Mouse (Mus musculus): ENCODE data around the gene Gm49387. TPM values are rescaled to one million over a fixed set of nuclear protein-coding genes. Genes with fewer than 3 reads are reported as not detected.

Gene Gm49387
- polyA plus RNA-seq, 1 experiment from 2014 or later = 0.74 TPM

DNA sequence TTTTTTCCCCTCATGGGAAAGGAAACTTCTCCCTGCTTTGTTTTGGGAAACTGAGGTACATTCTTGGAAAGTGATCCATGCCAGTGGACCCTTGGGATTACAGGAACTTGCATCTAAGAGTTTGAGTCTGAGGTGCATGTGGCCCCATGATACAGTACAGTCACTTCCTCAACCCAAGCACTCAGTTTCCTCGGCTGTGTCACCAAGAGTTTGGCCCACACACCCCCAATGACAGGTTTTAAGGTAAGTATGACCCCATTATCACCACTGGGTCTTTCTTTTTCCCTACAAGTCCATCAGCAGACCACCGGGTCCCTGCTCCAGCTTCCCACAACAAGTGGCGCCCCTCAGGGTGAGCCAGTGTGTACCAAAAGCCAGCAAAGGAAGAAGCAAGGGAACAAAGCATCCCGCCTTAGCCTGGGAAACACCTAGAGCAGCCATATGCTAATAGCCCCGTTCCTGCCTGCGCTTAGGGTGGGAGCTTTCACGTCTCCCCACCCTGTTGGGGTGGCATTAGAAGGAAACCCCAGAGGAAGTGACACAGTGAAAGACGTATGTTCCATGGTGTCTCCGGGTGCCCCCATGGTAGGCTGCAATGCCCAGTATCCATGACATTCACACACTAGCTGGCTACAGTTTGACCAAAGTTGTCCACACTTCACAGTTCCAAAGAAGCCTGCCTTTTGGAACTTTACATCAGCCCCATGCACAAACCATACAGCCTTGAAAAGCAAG lies 84.0 kb downstream of the Gm49387 start:
- DNase-seq (ENCODE audit: low spot score) = no peak
- no peaks in the 10 kb centered on the region for H3K9me3 ChIP-seq
- 0 out of 2 replicates have a peak overlapping the region, but pooled peaks have one; percentile 23 for H3K27ac ChIP-seq
- 0 out of 2 replicates have a peak, but pooled peaks cover 2% of the 10 kb centered on the region for H3K36me3 ChIP-seq
- H3K4me3 ChIP-seq = no peak overlapping the region
- no peaks in the 10 kb centered on the region for H3K27me3 ChIP-seq (ENCODE audit: insufficient read depth, poor library complexity, severe bottlenecking)
- WGBS = 83% methylated on average over 9 of the region's 9 CpGs
- peaks cover 49% of the 10 kb centered on the region for H3K4me1 ChIP-seq

- no peak for DNase-seq (ENCODE audit: low spot score)
- Histone ChIP-seq H3K4me1 (peaks cover 44% of the 10 kb centered on the region), H3K9me3 (no peaks in the 10 kb centered on the region), H3K27me3 (ENCODE audit: insufficient read depth, poor library complexity, severe bottlenecking) (no peaks in the 10 kb centered on the region), H3K36me3 (0 out of 2 replicates have a peak, but pooled peaks cover 2% of the 10 kb centered on the region), H3K27ac (0 out of 2 replicates have a peak overlapping the region, but pooled peaks have one; percentile 31), H3K4me3 (no peak overlapping the region)
- WGBS = 52% methylated on average over 14 of the region's 14 CpGs
Measured at GRCm38 (mm10) chr14:31555963-31556434, 84.7 kb downstream of the Gm49387 start.

DNA sequence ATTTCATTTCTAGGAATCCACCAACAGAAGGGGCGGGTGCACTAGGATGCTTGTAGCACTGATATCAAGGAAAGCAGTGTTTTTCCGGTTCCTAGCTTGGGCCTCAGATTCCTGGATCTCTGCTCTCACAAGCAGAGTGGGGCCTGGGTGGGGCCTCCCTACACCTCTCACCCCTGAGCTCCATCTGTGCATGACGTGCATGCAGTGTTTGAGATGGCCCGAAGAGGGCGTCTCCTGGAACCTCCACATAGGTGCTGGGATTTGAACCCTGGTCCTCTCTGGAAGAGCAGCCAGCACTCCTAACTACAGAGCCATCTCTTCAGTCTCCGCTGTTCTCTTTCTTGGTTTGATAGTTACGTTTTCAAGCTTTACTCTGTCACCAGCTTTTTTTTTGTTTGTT lies 85.7 kb downstream of the Gm49387 start:
- Histone ChIP-seq H3K4me1 (peaks cover 34% of the 10 kb centered on the region), H3K9me3 (no peaks in the 10 kb centered on the region), H3K4me3 (no peak overlapping the region), H3K27ac (no peak overlapping the region), H3K27me3 (ENCODE audit: insufficient read depth, poor library complexity, severe bottlenecking) (no peaks in the 10 kb centered on the region), H3K36me3 (0 out of 2 replicates have a peak, but pooled peaks cover 2% of the 10 kb centered on the region)
- 89% methylated on average over 7 of the region's 7 CpGs for WGBS
- no peak for DNase-seq (ENCODE audit: low spot score)

- no peak overlapping the region for H3K27ac ChIP-seq
- no peak for DNase-seq (ENCODE audit: low spot score)
- 77% methylated on average over 11 of the region's 11 CpGs for WGBS
- peaks cover 17% of the 10 kb centered on the region for H3K4me1 ChIP-seq
- H3K9me3 ChIP-seq = no peaks in the 10 kb centered on the region
- 0 out of 2 replicates have a peak overlapping the region, but pooled peaks have one; percentile 8 for H3K4me3 ChIP-seq
- no peaks in the 10 kb centered on the region for H3K27me3 ChIP-seq (ENCODE audit: insufficient read depth, poor library complexity, severe bottlenecking)
- H3K36me3 ChIP-seq = peaks cover 5% of the 10 kb centered on the region; the same call in 1 of the 2 replicates
Measured at GRCm38 (mm10) chr14:31543885-31544442, 96.7 kb downstream of the Gm49387 start.

DNA sequence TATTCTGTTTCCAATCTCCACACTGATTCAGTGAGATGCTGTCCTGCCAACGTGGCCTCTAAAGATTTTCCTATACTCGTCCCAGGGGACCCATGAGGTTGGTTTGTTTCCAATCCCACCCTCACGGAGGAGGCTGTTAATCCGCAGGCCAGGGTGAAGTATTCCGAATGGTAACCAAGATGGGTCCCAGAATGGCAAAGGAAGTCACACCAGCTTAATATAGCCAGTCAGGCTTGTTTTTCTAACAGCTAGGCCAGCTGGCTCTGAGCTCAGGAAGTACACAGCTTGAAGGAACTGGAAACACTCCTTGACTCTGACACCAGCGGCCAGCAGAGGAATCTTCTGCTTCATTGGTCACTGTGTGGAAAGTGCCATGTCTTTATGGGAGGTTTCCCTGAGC lies 103.4 kb downstream of the Gm49387 start:
- Histone ChIP-seq H3K4me1 (peaks cover 7% of the 10 kb centered on the region), H3K27me3 (ENCODE audit: insufficient read depth, poor library complexity, severe bottlenecking) (no peaks in the 10 kb centered on the region), H3K4me3 (no peak overlapping the region), H3K27ac (no peak overlapping the region), H3K36me3 (no peaks in the 10 kb centered on the region), H3K9me3 (no peaks in the 10 kb centered on the region)
- 70% methylated on average over 6 of the region's 6 CpGs for WGBS
- DNase-seq (ENCODE audit: low spot score) = no peak

DNA sequence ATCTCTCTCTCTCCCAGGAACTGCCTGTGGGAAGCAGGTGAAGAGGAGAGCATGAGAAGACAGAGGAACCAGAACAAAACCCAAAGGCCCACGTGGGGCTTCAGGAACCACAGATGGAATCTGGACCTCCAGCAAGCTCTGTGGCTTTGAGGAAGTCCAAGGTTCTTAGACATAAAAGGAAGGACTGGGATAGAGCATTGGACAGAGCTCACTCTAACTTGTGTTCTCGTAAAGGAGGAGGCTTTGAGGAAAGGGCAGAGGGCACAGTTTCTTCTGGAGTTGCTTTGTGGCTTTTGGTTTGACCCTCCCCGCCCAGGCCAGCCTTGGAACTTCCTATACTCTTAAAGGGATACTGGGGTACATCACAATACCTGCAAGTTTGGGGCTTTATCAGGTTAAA lies 108.0 kb downstream of the Gm49387 start:
- H3K9me3 ChIP-seq = no peaks in the 10 kb centered on the region
- H3K36me3 ChIP-seq = no peaks in the 10 kb centered on the region
- H3K27ac ChIP-seq = 0 out of 2 replicates have a peak overlapping the region, but pooled peaks have one; percentile 6
- 66% methylated on average over 3 of the region's 3 CpGs for WGBS
- H3K4me1 ChIP-seq = 0 out of 2 replicates have a peak, but pooled peaks cover 5% of the 10 kb centered on the region
- no peak for DNase-seq (ENCODE audit: low spot score)
- no peak overlapping the region for H3K4me3 ChIP-seq
- H3K27me3 ChIP-seq (ENCODE audit: insufficient read depth, poor library complexity, severe bottlenecking) = 0 out of 2 replicates have a peak, but pooled peaks cover 3% of the 10 kb centered on the region

- WGBS = 62% methylated on average over 12 of the region's 12 CpGs
- Histone ChIP-seq H3K36me3 (no peaks in the 10 kb centered on the region), H3K27me3 (ENCODE audit: insufficient read depth, poor library complexity, severe bottlenecking) (0 out of 2 replicates have a peak, but pooled peaks cover 4% of the 10 kb centered on the region), H3K27ac (no peak overlapping the region), H3K4me1 (0 out of 2 replicates have a peak, but pooled peaks cover 5% of the 10 kb centered on the region), H3K4me3 (no peak overlapping the region), H3K9me3 (no peaks in the 10 kb centered on the region)
- no peak for DNase-seq (ENCODE audit: low spot score)
Measured at GRCm38 (mm10) chr14:31531506-31532148, 109.1 kb downstream of the Gm49387 start.

GRCm38 (mm10) chr14:31530847-31531246 lies 109.8 kb downstream of the Gm49387 start:
- no peak overlapping the region for H3K4me3 ChIP-seq
- peaks cover 2% of the 10 kb centered on the region; the same call in 1 of the 2 replicates for H3K36me3 ChIP-seq
- no peaks in the 10 kb centered on the region for H3K9me3 ChIP-seq
- 0 out of 2 replicates have a peak, but pooled peaks cover 5% of the 10 kb centered on the region for H3K4me1 ChIP-seq
- WGBS = 77% methylated on average over 4 of the region's 4 CpGs
- no peak overlapping the region for H3K27ac ChIP-seq
- no peak for DNase-seq (ENCODE audit: low spot score)
- 0 out of 2 replicates have a peak, but pooled peaks cover 4% of the 10 kb centered on the region for H3K27me3 ChIP-seq (ENCODE audit: insufficient read depth, poor library complexity, severe bottlenecking)

GRCm38 (mm10) chr14:31525040-31525810 lies 115.5 kb downstream of the Gm49387 start:
- Histone ChIP-seq H3K9me3 (no peaks in the 10 kb centered on the region), H3K4me3 (no peak overlapping the region), H3K4me1 (no peaks in the 10 kb centered on the region), H3K36me3 (peaks cover 3% of the 10 kb centered on the region; the same call in 1 of the 2 replicates), H3K27me3 (ENCODE audit: insufficient read depth, poor library complexity, severe bottlenecking) (0 out of 2 replicates have a peak, but pooled peaks cover 4% of the 10 kb centered on the region), H3K27ac (no peak overlapping the region; the same call in 1 of the 2 replicates)
- 66% methylated on average over 7 of the region's 7 CpGs for WGBS
- no peak for DNase-seq (ENCODE audit: low spot score)

- Histone ChIP-seq H3K27me3 (ENCODE audit: insufficient read depth, poor library complexity, severe bottlenecking) (no peaks in the 10 kb centered on the region), H3K4me1 (peaks cover 2% of the 10 kb centered on the region; the same call in 1 of the 2 replicates), H3K9me3 (no peaks in the 10 kb centered on the region), H3K4me3 (no peak overlapping the region), H3K36me3 (peaks cover 3% of the 10 kb centered on the region; the same call in 1 of the 2 replicates), H3K27ac (no peak overlapping the region)
- WGBS = 69% methylated on average over 2 of the region's 2 CpGs
- DNase-seq (ENCODE audit: low spot score) = no peak
Measured at GRCm38 (mm10) chr14:31521318-31521717, 119.4 kb downstream of the Gm49387 start.

GRCm38 (mm10) chr14:31519165-31519564 lies 121.5 kb downstream of the Gm49387 start:
- 30% methylated on average over 3 of the region's 3 CpGs for WGBS
- H3K36me3 ChIP-seq = no peaks in the 10 kb centered on the region
- H3K27me3 ChIP-seq (ENCODE audit: insufficient read depth, poor library complexity, severe bottlenecking) = no peaks in the 10 kb centered on the region
- H3K9me3 ChIP-seq = no peaks in the 10 kb centered on the region
- peaks cover 2% of the 10 kb centered on the region; the same call in 1 of the 2 replicates for H3K4me1 ChIP-seq
- no peak overlapping the region for H3K4me3 ChIP-seq
- H3K27ac ChIP-seq = no peak overlapping the region
- no peak for DNase-seq (ENCODE audit: low spot score)

DNA sequence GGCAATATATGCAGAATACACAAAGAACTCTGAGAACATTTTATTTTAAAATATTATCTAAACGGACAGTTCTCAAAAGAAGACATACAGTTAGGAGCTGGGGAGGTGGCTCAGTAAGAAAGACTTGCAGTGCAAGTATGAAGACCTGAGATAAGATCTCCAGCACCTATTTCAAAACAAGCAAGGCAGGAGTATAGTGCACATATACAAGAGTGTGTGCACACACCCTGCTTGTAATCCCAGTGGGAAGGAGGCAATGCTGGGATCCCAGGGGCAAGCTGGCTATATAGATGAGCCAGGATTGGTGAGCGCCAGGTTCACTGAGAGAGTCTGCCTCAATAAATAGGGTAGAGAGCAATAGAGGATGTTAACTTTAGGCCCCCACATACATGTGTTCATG lies 124.8 kb downstream of the Gm49387 start:
- 85% methylated on average over 2 of the region's 2 CpGs for WGBS

More for the DNA sequence above, 124.8 kb downstream of the Gm49387 start:
- Histone ChIP-seq H3K27me3 (ENCODE audit: insufficient read depth, poor library complexity, severe bottlenecking) (no peaks in the 10 kb centered on the region), H3K4me3 (no peak overlapping the region), H3K36me3 (peaks cover 8% of the 10 kb centered on the region; the same call in 1 of the 2 replicates), H3K27ac (no peak overlapping the region), H3K9me3 (no peaks in the 10 kb centered on the region), H3K4me1 (peaks cover 2% of the 10 kb centered on the region; the same call in 1 of the 2 replicates)
- no peak for DNase-seq (ENCODE audit: low spot score)
